Mouse (Mus musculus): ENCODE measurements around the gene Adcy2.

DNA sequence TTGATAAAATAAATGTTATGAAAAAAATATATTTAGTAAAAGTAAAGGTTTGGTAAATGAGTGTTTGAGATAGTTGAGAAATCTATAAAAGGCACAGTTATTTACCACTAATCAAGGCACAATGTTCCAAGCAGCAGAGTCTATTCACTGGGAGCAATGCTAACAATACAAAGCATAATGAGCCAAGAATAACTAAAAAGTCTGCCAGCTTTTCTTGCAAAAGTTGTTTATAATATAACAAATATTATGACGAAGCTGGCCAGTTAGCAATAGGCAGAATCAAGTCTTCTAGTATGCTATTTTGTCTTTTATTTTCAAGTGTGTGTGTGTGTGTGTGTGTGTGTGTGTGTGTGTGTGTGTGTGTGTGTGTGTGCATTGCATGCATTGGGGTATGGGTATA is 35.3 kb upstream of the Adcy2 start:
- TF ChIP-seq HCFC1 (IDR thresholded peaks at IDR 0.05; ENCODE audit: borderline replicate concordance, insufficient read depth, low read length) (no peak), ZNF384 (IDR thresholded peaks at IDR 0.05; ENCODE audit: low read depth, low read length) (no peak), CHD2 (IDR thresholded peaks at IDR 0.05; ENCODE audit: low read depth, low read length) (no peak), ZC3H11A (IDR thresholded peaks at IDR 0.05; ENCODE audit: borderline replicate concordance, low read depth, low read length) (no peak), MAFK (IDR thresholded peaks at IDR 0.05; ENCODE audit: insufficient read depth, low read depth, low read length) (no peak)

Measured in ES-E14 (cell line).